Mouse (Mus musculus): ENCODE data around the gene Cblc. TPM values are rescaled to one million over a fixed set of nuclear protein-coding genes. Genes with fewer than 3 reads are reported as not detected.

Cblc gene
- polyA plus RNA-seq, 1 experiment from 2014 or later: 4.7 TPM

DNA sequence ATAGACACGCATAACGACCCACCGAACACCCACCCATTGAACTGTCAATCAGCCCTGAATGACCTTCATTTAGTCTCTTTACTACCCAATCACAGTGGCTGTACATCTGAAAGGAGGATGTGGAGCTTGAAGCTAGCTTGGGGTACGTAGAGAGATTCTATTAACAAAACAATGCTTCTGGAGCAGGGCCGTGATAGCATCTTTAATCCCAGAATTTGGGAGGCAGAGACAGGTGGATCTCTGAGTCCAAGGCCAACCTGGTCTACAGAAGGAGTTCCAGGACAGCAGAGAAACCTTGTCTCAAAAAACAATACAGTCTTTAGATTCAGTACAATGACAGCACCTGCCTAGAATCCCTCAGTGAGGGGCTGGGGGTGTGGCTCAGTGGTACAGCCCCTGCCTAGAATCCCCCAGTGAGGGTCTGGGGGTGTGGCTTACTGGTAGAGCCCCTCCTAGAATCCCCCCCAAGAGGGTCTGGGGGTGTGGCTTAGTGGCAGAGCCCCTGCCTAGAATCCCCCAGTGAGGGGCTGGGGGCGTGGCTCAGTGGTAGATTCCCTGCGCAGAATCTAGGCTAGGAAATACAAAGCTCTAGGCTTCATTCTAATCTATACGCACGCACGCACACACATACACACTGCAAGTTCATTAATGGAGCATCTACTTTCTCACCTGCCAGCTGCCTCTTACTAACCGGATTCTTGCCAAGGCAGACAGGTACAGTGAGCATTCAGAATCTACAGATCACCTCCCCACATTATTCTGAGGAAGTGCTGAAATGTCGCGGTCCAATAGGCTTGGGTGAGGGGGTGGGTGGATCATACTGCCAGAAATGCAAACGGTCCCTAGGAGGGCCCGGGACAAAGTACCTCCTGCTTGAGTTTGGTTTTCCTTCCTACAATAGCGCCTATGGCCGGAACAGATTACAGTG, 19.0 kb upstream of the Cblc start:
- Histone ChIP-seq H3K27me3 (replicated peaks; ENCODE audit: control insufficient read depth, insufficient read depth, low read length) (peaks cover 17% of the 10 kb centered on the region), H3K4me3 (ENCODE audit: low read depth, low read length) (peak overlapping the region; percentile 33)
- 29% methylated on average over 17 of the region's 17 CpGs for WGBS

GRCm38 (mm10) chr7:19813579-19814122, 17.0 kb upstream of the Cblc start:
- peaks cover 34% of the 10 kb centered on the region for H3K27me3 ChIP-seq (replicated peaks; ENCODE audit: control insufficient read depth, insufficient read depth, low read length)
- H3K9me3 ChIP-seq (ENCODE audit: control insufficient read depth, low read length): no peaks in the 10 kb centered on the region
- no peaks in the 10 kb centered on the region for H3K36me3 ChIP-seq (ENCODE audit: control insufficient read depth, insufficient read depth, low read length)
- no peak overlapping the region for H3K27ac ChIP-seq (replicated peaks; ENCODE audit: low read depth, low read length)
- no peak for ATAC-seq (ENCODE audit: low read depth)
- no peak for DNase-seq (ENCODE audit: low spot score)
- H3K4me3 ChIP-seq (ENCODE audit: low read depth, low read length): no peak overlapping the region
- WGBS: 76% methylated on average over 6 of the region's 6 CpGs
- H3K4me1 ChIP-seq (ENCODE audit: control insufficient read depth, insufficient read depth, low read length): peaks cover 26% of the 10 kb centered on the region
- no peak overlapping the region for H3K4me2 ChIP-seq (ENCODE audit: low read depth, low read length)
- H3K9ac ChIP-seq (ENCODE audit: low read depth, low read length): no peak overlapping the region

More for the DNA sequence above, 19.0 kb upstream of the Cblc start:
- Histone ChIP-seq H3K9ac (ENCODE audit: low read depth, low read length) (peak overlapping the region; percentile 46), H3K4me2 (ENCODE audit: low read depth, low read length) (peak overlapping the region; percentile 60), H3K4me1 (ENCODE audit: control insufficient read depth, insufficient read depth, low read length) (peaks cover 21% of the 10 kb centered on the region), H3K9me3 (ENCODE audit: control insufficient read depth, low read length) (peaks cover 5% of the 10 kb centered on the region; the same call in 1 of the 2 replicates), H3K36me3 (ENCODE audit: control insufficient read depth, insufficient read depth, low read length) (no peaks in the 10 kb centered on the region), H3K27ac (replicated peaks; ENCODE audit: low read depth, low read length) (peak overlapping the region; percentile 71; the same call in 1 of the 2 replicates)
- peak; percentile 28 for ATAC-seq (ENCODE audit: low read depth)
- no peak for DNase-seq (ENCODE audit: low spot score)

- no peak for ATAC-seq (ENCODE audit: low read depth)
- no peak overlapping the region for H3K4me3 ChIP-seq (ENCODE audit: low read depth, low read length)
- H3K9ac ChIP-seq (ENCODE audit: low read depth, low read length): no peak overlapping the region
- H3K9me3 ChIP-seq (ENCODE audit: control insufficient read depth, low read length): no peaks in the 10 kb centered on the region
- H3K27me3 ChIP-seq (replicated peaks; ENCODE audit: control insufficient read depth, insufficient read depth, low read length): peaks cover 39% of the 10 kb centered on the region
- no peak overlapping the region for H3K27ac ChIP-seq (replicated peaks; ENCODE audit: low read depth, low read length)
- no peak overlapping the region for H3K4me2 ChIP-seq (ENCODE audit: low read depth, low read length)
- peaks cover 24% of the 10 kb centered on the region for H3K4me1 ChIP-seq (ENCODE audit: control insufficient read depth, insufficient read depth, low read length)
- WGBS: 86% methylated on average over 4 of the region's 4 CpGs
- no peaks in the 10 kb centered on the region for H3K36me3 ChIP-seq (ENCODE audit: control insufficient read depth, insufficient read depth, low read length)
- no peak for DNase-seq (ENCODE audit: low spot score)
Measured at GRCm38 (mm10) chr7:19813161-19813560, 16.6 kb upstream of the Cblc start.

- Histone ChIP-seq H3K9ac (ENCODE audit: low read depth, low read length) (peak overlapping the region; percentile 3; the same call in 1 of the 2 replicates), H3K4me3 (ENCODE audit: low read depth, low read length) (no peak overlapping the region; the same call in 1 of the 2 replicates), H3K4me2 (ENCODE audit: low read depth, low read length) (peak overlapping the region; percentile 23), H3K36me3 (ENCODE audit: control insufficient read depth, insufficient read depth, low read length) (no peaks in the 10 kb centered on the region), H3K27ac (replicated peaks; ENCODE audit: low read depth, low read length) (no peak overlapping the region), H3K27me3 (replicated peaks; ENCODE audit: control insufficient read depth, insufficient read depth, low read length) (peaks cover 40% of the 10 kb centered on the region), H3K4me1 (ENCODE audit: control insufficient read depth, insufficient read depth, low read length) (peaks cover 5% of the 10 kb centered on the region), H3K9me3 (ENCODE audit: control insufficient read depth, low read length) (no peaks in the 10 kb centered on the region)
- 5% methylated on average over 22 of the region's 22 CpGs for WGBS
- DNase-seq (ENCODE audit: low spot score) (peak; percentile 37), ATAC-seq (ENCODE audit: low read depth) (peak; percentile 30; the same call in 1 of the 2 replicates)
Measured at GRCm38 (mm10) chr7:19811114-19811513, 14.5 kb upstream of the Cblc start.

DNA sequence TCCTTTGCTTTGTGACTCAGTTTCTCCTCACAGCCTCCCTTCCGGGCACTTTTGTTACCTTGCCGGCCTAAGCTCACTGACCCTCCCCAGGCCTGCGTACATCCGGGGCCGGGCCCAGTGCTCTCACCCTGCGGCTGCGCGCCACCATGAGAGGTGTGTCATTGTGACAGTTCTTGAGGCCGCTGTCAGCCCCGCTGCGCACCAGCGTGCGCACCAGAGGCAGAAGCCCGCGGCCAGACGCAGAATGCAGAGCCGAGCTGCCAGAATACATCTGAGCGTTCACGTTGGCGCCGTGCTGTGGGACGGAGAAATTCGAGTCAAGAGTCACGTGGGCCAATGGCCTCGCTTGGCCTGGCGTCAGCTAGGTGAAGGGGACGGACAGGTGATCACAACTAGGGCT, 12.8 kb upstream of the Cblc start:
- Histone ChIP-seq H3K27me3 (replicated peaks; ENCODE audit: control insufficient read depth, insufficient read depth, low read length) (peaks cover 40% of the 10 kb centered on the region), H3K9ac (ENCODE audit: low read depth, low read length) (0 out of 2 replicates have a peak overlapping the region, but pooled peaks have one; percentile 25)

DNA sequence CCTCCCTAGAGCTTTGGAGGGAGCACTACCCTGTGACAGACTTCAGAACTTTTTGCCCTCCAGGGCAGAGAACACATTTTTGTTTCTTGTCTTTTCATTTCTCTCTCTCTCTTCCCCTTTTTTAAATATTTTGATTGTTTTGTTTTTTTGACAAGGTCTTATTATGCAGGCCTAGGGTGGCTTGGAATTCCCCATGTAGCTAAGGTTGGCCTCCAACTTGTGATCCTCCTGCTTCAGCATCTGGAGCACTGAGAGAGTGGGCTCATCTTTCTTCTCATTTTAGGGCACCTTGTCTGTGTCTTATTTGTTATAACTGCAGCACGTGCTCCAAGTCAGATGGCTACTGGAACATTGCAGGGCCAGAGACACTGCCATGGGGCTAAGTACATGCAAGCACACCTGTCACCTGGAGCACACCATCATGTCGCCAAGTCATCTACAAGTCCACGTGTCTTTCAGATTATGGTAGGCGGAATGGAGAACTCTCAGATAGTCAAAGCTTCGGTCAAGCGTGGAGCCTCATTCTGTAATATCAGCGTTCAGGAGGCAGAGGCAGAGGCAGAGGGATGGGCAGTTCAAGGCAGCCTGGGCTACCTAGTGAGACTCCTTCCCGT, 9.9 kb upstream of the Cblc start:
- no peak for ATAC-seq (ENCODE audit: low read depth)
- Histone ChIP-seq H3K27ac (replicated peaks; ENCODE audit: low read depth, low read length) (no peak overlapping the region), H3K4me1 (ENCODE audit: control insufficient read depth, insufficient read depth, low read length) (peaks cover 5% of the 10 kb centered on the region), H3K9ac (ENCODE audit: low read depth, low read length) (no peak overlapping the region), H3K4me2 (ENCODE audit: low read depth, low read length) (no peak overlapping the region), H3K36me3 (ENCODE audit: control insufficient read depth, insufficient read depth, low read length) (no peaks in the 10 kb centered on the region), H3K9me3 (ENCODE audit: control insufficient read depth, low read length) (no peaks in the 10 kb centered on the region), H3K27me3 (replicated peaks; ENCODE audit: control insufficient read depth, insufficient read depth, low read length) (peaks cover 32% of the 10 kb centered on the region), H3K4me3 (ENCODE audit: low read depth, low read length) (no peak overlapping the region)
- 77% methylated on average over 8 of the region's 8 CpGs for WGBS
- DNase-seq (ENCODE audit: low spot score): no peak

More for the DNA sequence above, 12.8 kb upstream of the Cblc start:
- Histone ChIP-seq H3K36me3 (ENCODE audit: control insufficient read depth, insufficient read depth, low read length) (no peaks in the 10 kb centered on the region), H3K9me3 (ENCODE audit: control insufficient read depth, low read length) (no peaks in the 10 kb centered on the region), H3K4me2 (ENCODE audit: low read depth, low read length) (peak overlapping the region; percentile 41), H3K27ac (replicated peaks; ENCODE audit: low read depth, low read length) (no peak overlapping the region), H3K4me1 (ENCODE audit: control insufficient read depth, insufficient read depth, low read length) (peaks cover 5% of the 10 kb centered on the region), H3K4me3 (ENCODE audit: low read depth, low read length) (peak overlapping the region; percentile 23)
- ATAC-seq (ENCODE audit: low read depth): peak; percentile 77
- 4% methylated on average over 27 of the region's 27 CpGs for WGBS
- peak; percentile 29 for DNase-seq (ENCODE audit: low spot score)

DNA sequence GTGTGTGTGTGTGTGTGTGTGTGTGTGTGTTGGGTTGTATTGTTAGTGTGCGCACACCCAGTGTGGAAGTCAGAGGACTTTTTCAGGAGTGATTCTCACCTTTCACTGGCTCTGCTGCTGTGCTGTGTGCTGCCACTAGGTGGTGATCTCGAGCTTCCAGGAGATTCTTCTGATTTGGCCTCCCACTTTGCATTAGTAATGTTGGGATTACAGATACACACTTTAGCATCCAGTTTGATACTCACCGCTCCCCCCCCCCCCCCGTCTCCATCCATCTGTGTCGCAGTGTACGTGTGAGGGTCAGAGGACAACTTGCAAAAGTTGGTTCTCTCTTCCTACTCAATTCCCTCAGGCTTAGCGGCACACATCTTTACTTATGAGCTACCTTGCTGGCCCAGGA, 6.4 kb upstream of the Cblc start:
- no peaks in the 10 kb centered on the region; the same call in 1 of the 2 replicates for H3K27me3 ChIP-seq (replicated peaks; ENCODE audit: control insufficient read depth, insufficient read depth, low read length)
- no peak overlapping the region for H3K4me2 ChIP-seq (ENCODE audit: low read depth, low read length)
- H3K9ac ChIP-seq (ENCODE audit: low read depth, low read length): no peak overlapping the region
- no peaks in the 10 kb centered on the region for H3K9me3 ChIP-seq (ENCODE audit: control insufficient read depth, low read length)
- 0 out of 2 replicates have a peak, but pooled peaks have one; percentile 18 for ATAC-seq (ENCODE audit: low read depth)
- no peak overlapping the region for H3K4me3 ChIP-seq (ENCODE audit: low read depth, low read length)
- H3K4me1 ChIP-seq (ENCODE audit: control insufficient read depth, insufficient read depth, low read length): no peaks in the 10 kb centered on the region
- 17% methylated on average over 7 of the region's 7 CpGs for WGBS
- DNase-seq (ENCODE audit: low spot score): peak; percentile 48
- no peaks in the 10 kb centered on the region for H3K36me3 ChIP-seq (ENCODE audit: control insufficient read depth, insufficient read depth, low read length)
- no peak overlapping the region for H3K27ac ChIP-seq (replicated peaks; ENCODE audit: low read depth, low read length)

- Histone ChIP-seq H3K4me1 (ENCODE audit: control insufficient read depth, insufficient read depth, low read length) (no peaks in the 10 kb centered on the region), H3K9ac (ENCODE audit: low read depth, low read length) (no peak overlapping the region), H3K4me2 (ENCODE audit: low read depth, low read length) (no peak overlapping the region), H3K36me3 (ENCODE audit: control insufficient read depth, insufficient read depth, low read length) (no peaks in the 10 kb centered on the region), H3K9me3 (ENCODE audit: control insufficient read depth, low read length) (no peaks in the 10 kb centered on the region), H3K27ac (replicated peaks; ENCODE audit: low read depth, low read length) (no peak overlapping the region), H3K4me3 (ENCODE audit: low read depth, low read length) (no peak overlapping the region), H3K27me3 (replicated peaks; ENCODE audit: control insufficient read depth, insufficient read depth, low read length) (peaks cover 19% of the 10 kb centered on the region)
- DNase-seq (ENCODE audit: low spot score) (peak; percentile 72), ATAC-seq (ENCODE audit: low read depth) (no peak)
- 19% methylated on average over 2 of the region's 2 CpGs for WGBS
Measured at GRCm38 (mm10) chr7:19800764-19801163, 4.2 kb upstream of the Cblc start.

Data from embryonic facial prominence, embryonic 14.5 days (tissue).